Mouse (Mus musculus) CD4-positive, CD25-positive, alpha-beta regulatory T cell, adult 2 months (primary cell): ENCODE measurements around the gene Olfr1216.
"Not testable (repeated sequence)": the region's sequence is repeated elsewhere in the genome, so short reads cannot be mapped to it uniquely, and the experiment has no call there.

ENCODE experiments used
- DNase-seq: peaks from one replicate; pipeline ENCODE4 v3.0.0-alpha.2; 2012; ENCODE audit warnings: low read depth, low spot score

The Olfr1216 gene

GRCm38 (mm10) chr2:89018240-89018639 lies at the start of gene Olfr1216:
TSS of gene Olfr1216 (minus strand) at chr2:89018340.
- no peak for DNase-seq

- DNase-seq = no peak
Observed at GRCm38 (mm10) chr2:89061087-89061486, 42.9 kb upstream of the Olfr1216 start, which contains the start of gene Olfr1218. TSS of gene Olfr1218 (minus strand) at chr2:89061187.

- no peak for DNase-seq
Observed at GRCm38 (mm10) chr2:89031965-89032364, 13.8 kb upstream of the Olfr1216 start, which contains the start of gene Olfr1217. TSS of gene Olfr1217 (minus strand) at chr2:89032065.

- DNase-seq = not testable (repeated sequence)
Observed at GRCm38 (mm10) chr2:89021436-89021835, 3.3 kb upstream of the Olfr1216 start.

- DNase-seq = no peak
Observed at GRCm38 (mm10) chr2:89006873-89007272, 11.3 kb downstream of the Olfr1216 start, which contains the start of gene Olfr1215. TSS of gene Olfr1215 (minus strand) at chr2:89006973.

- no peak for DNase-seq
Observed at GRCm38 (mm10) chr2:88992553-88992952, 25.6 kb downstream of the Olfr1216 start, which contains the start of gene Olfr1214. TSS of gene Olfr1214 (minus strand) at chr2:88992653.

- DNase-seq = no peak
Observed at GRCm38 (mm10) chr2:88980181-88980580, 38.0 kb downstream of the Olfr1216 start, which contains the start of gene Gm13762. TSS of gene Gm13762 (minus strand) at chr2:88980281.
